Mouse (Mus musculus): ENCODE results near the gene Gm5678. TPM values are rescaled to one million over a fixed set of nuclear protein-coding genes. Genes with fewer than 3 reads are reported as not detected.

Gene Gm5678
- total RNA-seq, 2 experiments from 2014 or later: 1.9 to 2.5 TPM

Other genes starting within 250 kb of the Gm5678 start
- gene Setd4, start 24.0 kb upstream of the Gm5678 start, total RNA-seq (2021): 10 to 100 TPM; 10.8 to 11.0 TPM
- gene Cbr1, start 22.2 kb upstream of the Gm5678 start, total RNA-seq (2021): 10 to 100 TPM; 61.2 to 63.3 TPM
- 1 to 10 TPM; 9.5 to 9.6 TPM for gene Cbr3, start 55.1 kb downstream of the Gm5678 start, total RNA-seq (2021)
- 10 to 100 TPM; 90.0 to 99.6 TPM for gene Dop1b, start 83.8 kb downstream of the Gm5678 start, total RNA-seq (2021)
- gene Morc3, start 204.0 kb downstream of the Gm5678 start, total RNA-seq (2021): 10 to 100 TPM; 26.8 to 35.6 TPM